Mouse (Mus musculus): ENCODE results near the gene Ints2.

- TF ChIP-seq CTCF (IDR thresholded peaks at IDR 0.05; ENCODE audit: low read depth) (no peak), EP300 (optimal IDR thresholded peaks at IDR 0.05) (no peak)
These were observed 51.5 kb downstream of the Ints2 start for GRCm38 (mm10) chr11:86205876-86206275.

Measured in stomach, postnatal 0 days (tissue).